Mouse (Mus musculus) lung, embryonic 14.5 days (tissue): ENCODE measurements around the gene Leng8. TPM values are rescaled to one million over a fixed set of nuclear protein-coding genes. Genes with fewer than 3 reads are reported as not detected.

ENCODE experiments used
- ATAC-seq: fragments of 200-750 bp; cut with Nextera tagmentation; 2 replicates; pipeline ENCODE4 v1.8.0; 2017; ENCODE audit warnings: mild to moderate bottlenecking, moderate TSS enrichment, moderate library complexity; ENCODE audit not compliant: insufficient read depth
- DNase-seq: peaks from one replicate; pipeline ENCODE4 v3.0.0-alpha.2; 2015
- H3K27ac ChIP-seq: fragments of 300-500 bp; sonication (generic); 2 replicates; pipeline ENCODE4 v1.5.1; 2014; ENCODE audit warnings: low read depth, mild to moderate bottlenecking, moderate library complexity
- H3K27me3 ChIP-seq: fragments of 300-500 bp; sonication (generic); 2 replicates; pipeline ENCODE4 v1.6.1; 2014; ENCODE audit warnings: low read length, control low read depth; ENCODE audit not compliant: insufficient read depth
- H3K36me3 ChIP-seq: fragments of 300-500 bp; sonication (generic); 2 replicates; pipeline ENCODE4 v1.6.1; 2014; ENCODE audit warnings: control low read depth; ENCODE audit not compliant: insufficient read depth
- H3K4me1 ChIP-seq: fragments of 300-500 bp; sonication (generic); 2 replicates; pipeline ENCODE4 v1.6.1; 2014; ENCODE audit warnings: antibody characterized with exemption, control low read depth; ENCODE audit not compliant: insufficient read depth
- H3K4me2 ChIP-seq: fragments of 300-500 bp; sonication (generic); 2 replicates; pipeline ENCODE4 v1.6.1; 2014; ENCODE audit warnings: mild to moderate bottlenecking
- H3K4me3 ChIP-seq: fragments of 300-500 bp; sonication (generic); 2 replicates; pipeline ENCODE4 v1.5.1; 2014; ENCODE audit warnings: low read depth, low read length
- H3K9ac ChIP-seq: fragments of 300-500 bp; sonication (generic); 2 replicates; pipeline ENCODE4 v1.6.1; 2014
- H3K9me3 ChIP-seq: fragments of 300-500 bp; sonication (generic); 2 replicates; pipeline ENCODE4 v1.6.1; 2016; ENCODE audit warnings: low read depth, low read length, control low read depth
- CTCF ChIP-seq: IDR thresholded peaks from 2 replicates; pipeline ENCODE4 v1.5.1; 2016; ENCODE audit warnings: antibody characterized with exemption, low read depth
- WGBS: fragments of 180-500 bp; shearing (Covaris S2); extraction: QIAGEN DNeasy Blood & Tissue Kit; methylation state at CpG from one replicate; pipeline ENCODE4 v1.1.7; 2014; 5-methylcytosine and 5-hydroxymethylcytosine counted together
- polyA plus RNA-seq: library from polyadenylated mRNA; unstranded; fragments of >200 nt; fragmentation: Nextera tagmentation; extraction: Ambion mirVana; gene quantifications from 2 replicates; pipeline ENCODE4 v1.2.1, GENCODE M21; 2014

Leng8 gene
- polyA plus RNA-seq, 1 experiment from 2014 or later: 51.2 TPM

DNA sequence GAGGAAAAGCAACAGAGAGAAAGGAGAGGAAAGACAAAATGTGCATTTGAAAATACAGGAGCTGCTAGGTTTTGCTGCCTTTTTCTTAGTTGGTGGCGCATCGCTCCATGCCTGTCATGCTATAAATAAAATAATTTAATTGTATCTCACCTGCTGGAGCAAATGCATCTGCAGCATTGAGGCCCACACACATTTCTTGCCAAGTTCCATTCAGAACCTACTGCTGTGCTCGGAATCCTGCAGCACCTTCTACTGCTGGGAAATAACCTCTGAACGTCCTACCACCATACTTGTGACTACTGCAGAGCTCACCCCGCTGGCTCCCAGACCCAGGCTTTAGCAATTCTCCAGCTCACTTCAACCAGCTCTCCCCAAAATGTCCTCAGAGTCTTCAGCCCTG lies 35.7 kb upstream of the Leng8 start:
- DNase-seq: no peak
- H3K9ac ChIP-seq: no peak overlapping the region
- no peak for TF ChIP-seq CTCF
- H3K4me3 ChIP-seq: no peak overlapping the region
- no peaks in the 10 kb centered on the region for H3K4me1 ChIP-seq
- no peaks in the 10 kb centered on the region for H3K36me3 ChIP-seq
- no peaks in the 10 kb centered on the region for H3K9me3 ChIP-seq
- no peak for ATAC-seq
- H3K27ac ChIP-seq: no peak overlapping the region
- H3K4me2 ChIP-seq: no peak overlapping the region
- no peaks in the 10 kb centered on the region for H3K27me3 ChIP-seq
- WGBS: 84% methylated on average over 5 of the region's 5 CpGs

DNA sequence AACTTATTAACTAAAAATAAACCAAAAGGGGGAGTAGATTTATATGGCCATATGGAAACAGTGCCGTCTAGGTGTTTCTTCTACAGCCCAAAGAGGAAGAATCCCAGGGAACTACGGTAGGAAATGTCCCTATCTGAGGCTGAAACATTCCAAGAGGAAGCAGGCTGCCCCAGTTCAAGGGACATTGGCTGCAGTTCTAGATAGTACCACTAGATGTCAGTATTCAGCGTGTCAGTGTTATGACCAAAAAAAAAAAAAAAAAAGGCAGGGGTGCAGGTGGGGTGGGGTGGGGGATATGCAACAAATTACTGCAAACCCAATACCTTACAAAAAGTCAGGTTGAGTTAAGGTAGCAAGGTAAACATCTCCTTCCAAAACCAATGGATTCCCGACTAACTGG lies 33.4 kb upstream of the Leng8 start:
- ATAC-seq (no peak), DNase-seq (peak; percentile 83)
- H3K36me3 ChIP-seq: no peaks in the 10 kb centered on the region
- H3K27me3 ChIP-seq: no peaks in the 10 kb centered on the region
- peak; percentile 77 for TF ChIP-seq CTCF
- H3K4me1 ChIP-seq: no peaks in the 10 kb centered on the region
- 18% methylated on average over 4 of the region's 4 CpGs for WGBS
- H3K9me3 ChIP-seq: no peaks in the 10 kb centered on the region
- H3K4me2 ChIP-seq: no peak overlapping the region
- H3K9ac ChIP-seq: no peak overlapping the region
- H3K27ac ChIP-seq: no peak overlapping the region
- no peak overlapping the region for H3K4me3 ChIP-seq

DNA sequence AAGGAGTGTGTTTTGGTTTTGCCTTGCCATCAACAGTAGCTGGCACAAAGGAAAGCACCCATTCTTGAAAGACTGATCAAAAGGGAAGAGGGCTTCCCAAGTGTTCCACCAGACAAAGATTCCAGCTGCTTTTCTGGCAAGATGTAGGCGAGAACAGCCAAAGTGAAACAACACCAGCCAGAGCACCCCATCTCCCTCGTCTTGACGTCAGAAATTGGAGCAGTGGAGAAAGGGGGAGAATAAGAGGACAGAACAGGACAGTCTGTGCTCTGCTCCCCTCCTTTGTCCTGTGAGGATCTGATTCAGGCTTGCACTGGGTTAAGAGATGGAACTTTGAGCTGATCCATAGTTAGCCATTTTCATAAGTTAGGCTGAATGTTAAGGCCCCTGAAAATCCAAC lies 25.1 kb upstream of the Leng8 start:
- DNase-seq: no peak
- WGBS: 35% methylated on average over 3 of the region's 3 CpGs
- Histone ChIP-seq H3K36me3 (no peaks in the 10 kb centered on the region), H3K9ac (no peak overlapping the region), H3K4me1 (no peaks in the 10 kb centered on the region), H3K4me2 (no peak overlapping the region), H3K4me3 (no peak overlapping the region), H3K9me3 (no peaks in the 10 kb centered on the region), H3K27ac (no peak overlapping the region), H3K27me3 (no peaks in the 10 kb centered on the region)
- ATAC-seq: no peak
- TF ChIP-seq CTCF: no peak

GRCm38 (mm10) chr7:4117050-4117814 lies 19.6 kb upstream of the Leng8 start:
- Histone ChIP-seq H3K4me1 (no peaks in the 10 kb centered on the region), H3K36me3 (no peaks in the 10 kb centered on the region), H3K4me2 (no peak overlapping the region), H3K27me3 (peaks cover 31% of the 10 kb centered on the region), H3K9ac (no peak overlapping the region), H3K4me3 (no peak overlapping the region), H3K27ac (no peak overlapping the region), H3K9me3 (no peaks in the 10 kb centered on the region)
- ATAC-seq (no peak), DNase-seq (no peak)
- WGBS: 66% methylated on average over 8 of the region's 8 CpGs
- TF ChIP-seq CTCF: no peak

GRCm38 (mm10) chr7:4119344-4119902 lies 17.4 kb upstream of the Leng8 start, which contains the start of gene Ttyh1:
TSS of gene Ttyh1 (plus strand) at chr7:4119408.
- no peaks in the 10 kb centered on the region for H3K4me1 ChIP-seq
- TF ChIP-seq CTCF: peak; percentile 75
- H3K27me3 ChIP-seq: peaks cover 31% of the 10 kb centered on the region
- H3K9ac ChIP-seq: peak within 1 kb of the TSS; percentile 50
- ATAC-seq (peak; percentile 71), DNase-seq (peak; percentile 56)
- 1% methylated on average over 37 of the region's 37 CpGs for WGBS
- H3K9me3 ChIP-seq: no peaks in the 10 kb centered on the region
- H3K4me3 ChIP-seq: peak within 1 kb of the TSS; percentile 40
- no peak within 1 kb of the TSS for H3K27ac ChIP-seq
- H3K4me2 ChIP-seq: peak within 1 kb of the TSS; percentile 64
- no peaks in the 10 kb centered on the region for H3K36me3 ChIP-seq

DNA sequence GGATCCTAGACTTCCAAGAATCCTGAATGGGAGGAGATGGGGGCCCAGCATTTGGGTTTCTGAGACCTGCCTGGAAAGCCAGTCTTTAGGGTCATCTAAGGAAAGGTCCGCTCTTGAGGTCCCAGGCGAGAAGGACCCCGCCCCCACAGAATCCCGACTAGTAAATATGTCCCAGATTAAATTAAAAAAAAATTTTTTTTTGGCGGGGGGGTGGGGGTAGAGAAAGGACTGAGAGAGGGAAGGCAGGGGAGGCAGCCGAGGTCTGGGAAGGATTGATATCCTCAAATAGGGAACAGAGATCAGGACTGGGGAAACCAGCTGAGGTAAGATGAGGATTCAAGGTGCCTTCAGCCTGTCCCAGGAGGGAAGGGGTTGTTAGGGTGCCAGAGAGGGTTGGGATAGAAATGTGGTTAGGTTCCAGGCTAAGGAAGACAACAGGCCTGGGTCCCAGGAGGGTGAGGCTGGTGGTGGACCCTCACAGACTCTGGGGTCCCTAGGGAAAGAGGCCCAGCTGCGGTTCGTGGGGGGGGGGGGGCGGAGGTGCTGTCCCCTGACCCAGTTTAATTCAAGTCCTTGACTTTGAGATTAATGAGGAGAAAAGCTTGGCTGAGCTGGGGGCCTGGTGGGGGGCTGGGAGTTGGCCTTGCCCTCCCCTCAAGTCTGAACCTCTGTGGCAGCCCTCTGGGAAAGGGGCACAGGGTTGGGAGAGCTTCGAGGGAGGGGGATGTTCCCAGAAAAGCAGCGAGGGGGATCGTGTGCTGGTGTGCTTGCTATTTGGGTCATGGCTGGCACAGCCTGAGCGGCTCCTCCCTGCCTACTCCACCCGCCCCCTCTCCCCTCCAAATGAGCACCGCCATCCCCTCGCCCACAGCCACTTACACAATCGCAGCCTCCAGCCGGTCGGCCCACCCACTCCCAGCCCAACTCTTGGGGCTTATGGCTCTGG lies 16.6 kb upstream of the Leng8 start:
- Histone ChIP-seq H3K4me1 (no peaks in the 10 kb centered on the region), H3K27ac (no peak overlapping the region), H3K27me3 (peaks cover 31% of the 10 kb centered on the region), H3K36me3 (no peaks in the 10 kb centered on the region), H3K9ac (no peak overlapping the region), H3K9me3 (no peaks in the 10 kb centered on the region), H3K4me3 (peak overlapping the region; percentile 40), H3K4me2 (peak overlapping the region; percentile 64)
- no peak for TF ChIP-seq CTCF
- no peak for DNase-seq
- 17% methylated on average over 19 of the region's 19 CpGs for WGBS
- no peak for ATAC-seq
